Mouse (Mus musculus) liver, embryonic 11.5 days (tissue): ENCODE results near the gene BC030499. TPM values are rescaled to one million over a fixed set of nuclear protein-coding genes. Genes with fewer than 3 reads are reported as not detected.

Source experiments
- polyA plus RNA-seq: library from polyadenylated mRNA; unstranded; fragments of >200 nt; fragmentation: Nextera tagmentation; extraction: Ambion mirVana; gene quantifications from 2 replicates; pipeline ENCODE4 v1.2.1, GENCODE M21; 2014

Gene BC030499
- polyA plus RNA-seq, 1 experiment from 2014 or later = 0.36 TPM

Other genes starting within 250 kb of the BC030499 start
- gene Eral1, start 210.5 kb upstream of the BC030499 start, polyA plus RNA-seq = 39.0 and 40.8 TPM in 2 replicates
- gene Fam222b, start 196.2 kb upstream of the BC030499 start, polyA plus RNA-seq = 13.9 and 17.3 TPM in 2 replicates
- gene Traf4, start 125.3 kb upstream of the BC030499 start, polyA plus RNA-seq = 53.8 and 57.6 TPM in 2 replicates
- 13.1 and 14.3 TPM in 2 replicates for gene Nek8, start 114.2 kb upstream of the BC030499 start, polyA plus RNA-seq
- gene Tlcd1, start 114.1 kb upstream of the BC030499 start, polyA plus RNA-seq = 52.5 and 57.5 TPM in 2 replicates
- gene Rpl23a, start 107.3 kb upstream of the BC030499 start, polyA plus RNA-seq = 1,588 and 1,766 TPM in 2 replicates
- 42.6 and 45.3 TPM in 2 replicates for gene Rab34, start 102.4 kb upstream of the BC030499 start, polyA plus RNA-seq
- 1.6 and 2.5 TPM in 2 replicates for gene Proca1, start 97.4 kb upstream of the BC030499 start, polyA plus RNA-seq
- 47.4 and 48.7 TPM in 2 replicates for gene Sdf2, start 45.1 kb upstream of the BC030499 start, polyA plus RNA-seq
- gene Supt6, start 44.9 kb upstream of the BC030499 start, polyA plus RNA-seq = 30.9 and 32.9 TPM in 2 replicates
- 59.5 and 62.2 TPM in 2 replicates for gene 2610507B11Rik, start 29.1 kb upstream of the BC030499 start, polyA plus RNA-seq
- 48.3 and 50.3 TPM in 2 replicates for gene Spag5, start 10.7 kb downstream of the BC030499 start, polyA plus RNA-seq
- 8.8 and 9.9 TPM in 2 replicates for gene Aldoc, start 32.1 kb downstream of the BC030499 start, polyA plus RNA-seq
- 63.6 and 68.2 TPM in 2 replicates for gene Pigs, start 37.6 kb downstream of the BC030499 start, polyA plus RNA-seq
- 68.9 and 72.7 TPM in 2 replicates for gene Unc119, start 52.6 kb downstream of the BC030499 start, polyA plus RNA-seq
- not detected in 2 replicates for gene Foxn1, start 95.7 kb downstream of the BC030499 start, polyA plus RNA-seq
- not detected in 2 replicates for gene Slc13a2, start 131.4 kb downstream of the BC030499 start, polyA plus RNA-seq
- gene Slc46a1, start 174.9 kb downstream of the BC030499 start, polyA plus RNA-seq = 9.8 and 12.1 TPM in 2 replicates
- gene Sarm1, start 206.9 kb downstream of the BC030499 start, polyA plus RNA-seq = 0.44 and 0.71 TPM in 2 replicates
- gene Vtn, start 208.2 kb downstream of the BC030499 start, polyA plus RNA-seq = 220 and 245 TPM in 2 replicates
- gene Sebox, start 212.6 kb downstream of the BC030499 start, polyA plus RNA-seq = 0.21 and 0.32 TPM in 2 replicates
- gene Tmem199, start 221.3 kb downstream of the BC030499 start, polyA plus RNA-seq = 59.9 and 61.9 TPM in 2 replicates
- gene Poldip2, start 221.4 kb downstream of the BC030499 start, polyA plus RNA-seq = 151 and 154 TPM in 2 replicates
- 42.1 and 42.2 TPM in 2 replicates for gene Tnfaip1, start 245.5 kb downstream of the BC030499 start, polyA plus RNA-seq
- gene Ift20, start 245.5 kb downstream of the BC030499 start, polyA plus RNA-seq = 112 and 114 TPM in 2 replicates